Mouse (Mus musculus) left cerebral cortex, postnatal 4 days (tissue): ENCODE measurements around the gene Ppp1r36. TPM values are rescaled to one million over a fixed set of nuclear protein-coding genes. Genes with fewer than 3 reads are reported as not detected.
"Not testable (repeated sequence)": the region's sequence is repeated elsewhere in the genome, so short reads cannot be mapped to it uniquely, and the experiment has no call there.

Source experiments
- DNase-seq: peaks from one replicate; pipeline ENCODE4 v3.0.0-alpha.2; 2022
- intact Hi-C: fragments of 180-260 bp; cut with DNase I; formaldehyde crosslinking; loops from one replicate; pipeline ENCODE4 v1.15.1; 2025
- total RNA-seq, 2 experiments: library from RNA; stranded (reverse); gene quantifications; 2 replicates each; pipeline ENCODE4 v1.2.3; 2021

The Ppp1r36 gene
- total RNA-seq, 2 experiments from 2014 or later, result 0.48 to 0.88 TPM

DNA sequence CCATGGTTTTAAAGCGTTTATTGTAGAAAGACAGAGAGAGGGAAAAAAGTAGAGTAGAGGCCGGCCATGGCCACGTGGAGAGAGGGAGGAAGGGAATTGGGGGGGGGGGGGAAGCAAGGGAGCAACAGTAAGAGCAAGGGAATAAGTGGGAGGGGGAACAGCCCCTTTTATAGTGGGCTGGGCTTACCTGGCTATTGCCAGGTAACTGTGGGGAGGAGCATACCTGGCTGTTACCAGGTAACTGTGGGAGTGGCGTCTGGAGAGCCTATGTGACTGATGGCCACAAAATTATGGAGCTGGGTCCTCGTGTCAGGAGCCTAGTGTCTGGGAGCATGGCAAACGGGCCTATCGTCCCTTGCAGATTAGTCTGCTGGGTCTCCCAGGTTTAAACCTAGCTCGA, 18.2 kb downstream of the Ppp1r36 start:
- DNase-seq, result no peak
- intact Hi-C loops, result no loop called here

DNA sequence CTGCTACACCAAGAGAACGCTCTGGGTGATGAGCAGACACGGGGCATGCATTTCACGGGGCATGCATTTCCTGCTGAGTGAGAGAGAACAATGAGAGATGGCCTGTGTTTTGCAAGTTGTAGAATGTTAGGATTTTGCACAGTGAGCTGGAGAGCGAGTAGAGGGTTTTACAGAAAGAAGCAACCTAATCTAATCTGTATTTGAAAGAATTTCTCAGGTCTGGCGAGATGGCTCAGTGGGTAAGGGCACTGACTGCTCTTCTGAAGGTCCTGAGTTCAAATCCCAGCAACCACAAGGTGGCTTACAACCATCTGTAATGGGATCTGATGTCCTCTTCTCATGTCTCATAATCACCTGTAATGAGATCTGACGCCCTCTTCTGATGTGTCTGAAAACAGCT, 26.1 kb downstream of the Ppp1r36 start:
- DNase-seq, intact Hi-C loops: not testable (repeated sequence)

DNA sequence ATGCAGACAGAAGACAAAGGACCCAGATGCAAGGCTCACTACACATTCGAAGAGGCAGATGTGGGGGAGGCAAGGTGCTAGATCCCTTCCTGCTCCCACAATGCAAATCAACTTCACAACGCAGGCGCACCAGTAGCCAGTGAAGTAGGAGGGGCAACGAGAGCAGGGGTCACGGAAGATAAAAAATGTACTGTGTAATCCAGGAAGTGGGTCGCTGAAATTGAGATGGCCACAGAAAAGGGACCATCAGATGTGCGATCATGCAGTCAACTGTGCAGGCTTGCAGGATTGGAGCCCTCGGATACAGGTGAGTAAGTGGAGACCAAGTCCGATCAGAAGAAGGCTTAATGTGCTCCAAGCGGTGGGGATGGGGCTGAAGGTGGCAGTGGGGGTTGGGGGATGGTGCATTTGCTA, 27.0 kb downstream of the Ppp1r36 start:
- intact Hi-C loops, result no loop called here
- no peak for DNase-seq

DNA sequence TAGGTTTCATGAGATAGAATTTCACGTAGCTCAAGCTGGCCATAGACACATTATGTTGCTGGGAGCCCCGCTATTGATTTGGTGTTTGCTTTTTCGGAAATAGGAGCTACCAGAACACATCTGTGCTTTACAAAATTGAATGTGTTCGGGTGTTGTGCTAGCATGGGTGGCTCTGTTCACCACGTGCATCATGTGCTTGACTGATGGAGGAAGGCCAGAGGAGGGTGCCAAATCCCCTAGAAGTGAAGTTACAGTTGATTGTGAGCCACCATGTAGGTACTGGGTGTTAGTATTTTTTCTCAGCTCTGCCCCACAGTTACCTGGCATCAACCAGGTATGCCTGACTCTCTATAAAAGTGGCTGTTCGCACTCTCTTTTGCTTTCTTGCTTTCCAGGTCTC, 27.5 kb downstream of the Ppp1r36 start:
- intact Hi-C loops, result no loop called here
- DNase-seq, result no peak

DNA sequence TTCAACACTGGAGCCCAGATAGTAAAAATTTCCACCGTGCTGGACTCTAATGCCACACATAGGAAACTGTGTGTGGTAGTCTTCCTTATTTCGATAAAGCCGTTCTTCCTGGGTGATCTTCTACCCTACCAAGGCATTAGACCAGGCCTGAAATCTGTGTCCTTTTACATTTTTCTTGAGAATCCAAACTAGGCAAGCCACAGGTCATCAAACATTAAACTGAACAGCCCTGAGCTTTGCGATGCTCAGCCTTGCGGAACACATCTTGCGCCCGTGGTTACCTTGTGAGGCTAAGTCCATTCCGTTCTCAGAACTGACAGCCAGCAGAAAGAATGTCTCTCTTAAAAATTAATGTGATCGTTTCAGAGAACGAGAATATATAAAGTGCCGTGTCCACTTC, 28.9 kb downstream of the Ppp1r36 start:
- DNase-seq, result no peak
- intact Hi-C loops, result no loop called here

DNA sequence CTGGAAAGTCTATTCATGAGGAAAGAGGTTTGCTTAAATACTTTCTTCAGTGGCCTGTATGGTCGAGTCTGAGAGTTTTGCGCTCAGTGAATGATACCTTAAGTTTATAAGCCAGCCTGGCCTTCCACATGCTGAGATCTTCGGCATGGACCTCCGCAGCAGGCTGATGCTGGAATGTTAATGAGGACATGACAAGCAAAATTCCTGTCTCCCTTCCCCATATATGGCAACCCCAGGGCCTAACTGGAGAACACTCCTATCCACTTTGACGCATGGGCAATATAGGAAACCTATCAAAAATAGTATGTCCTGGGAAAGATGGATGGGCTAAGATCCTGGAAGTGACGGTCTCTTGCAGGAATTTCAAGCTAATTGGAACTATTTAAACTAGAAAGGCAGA, 30.8 kb downstream of the Ppp1r36 start:
- DNase-seq, result no peak
- intact Hi-C loops, result no loop called here

DNA sequence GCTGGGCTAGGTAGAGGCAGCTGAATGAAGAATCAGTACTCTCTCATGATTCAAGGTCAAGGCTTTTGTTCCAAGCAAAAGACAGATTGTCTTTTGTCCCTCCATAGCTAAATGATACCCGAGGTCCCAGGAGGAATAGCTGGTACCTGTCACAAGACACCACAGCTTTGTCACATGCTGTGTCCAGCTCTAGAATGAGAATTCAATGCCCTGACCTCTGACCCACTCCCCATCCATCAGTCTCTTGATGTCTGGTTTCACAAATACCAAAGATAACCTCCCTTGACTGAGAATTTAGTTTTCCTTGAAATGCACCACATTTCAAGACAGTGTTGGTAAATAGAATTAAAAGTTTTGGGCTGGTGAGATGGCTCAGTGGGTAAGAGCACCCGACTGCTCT, 34.9 kb downstream of the Ppp1r36 start:
- DNase-seq, result no peak
- intact Hi-C loops, result no loop called here

DNA sequence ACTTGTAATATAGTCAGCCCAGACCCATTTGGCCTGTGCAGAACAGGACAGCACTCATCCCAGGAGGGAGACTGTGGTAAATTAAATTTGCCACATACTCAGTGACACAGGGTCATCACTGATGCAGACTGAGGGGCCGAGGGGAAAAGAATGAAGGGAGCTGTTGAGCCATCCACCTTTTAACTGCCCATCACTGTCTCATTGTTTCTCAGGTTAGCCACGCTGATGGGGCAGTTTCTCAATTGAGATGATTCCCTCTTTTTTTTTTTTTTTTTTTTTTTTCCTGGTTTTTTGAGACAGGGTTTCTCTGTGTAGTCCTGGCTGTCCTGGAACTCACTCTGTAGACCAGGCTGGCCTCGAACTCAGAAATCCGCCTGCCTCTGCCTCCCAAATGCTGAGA, 41.1 kb downstream of the Ppp1r36 start:
- intact Hi-C loops, DNase-seq: not testable (repeated sequence)

DNA sequence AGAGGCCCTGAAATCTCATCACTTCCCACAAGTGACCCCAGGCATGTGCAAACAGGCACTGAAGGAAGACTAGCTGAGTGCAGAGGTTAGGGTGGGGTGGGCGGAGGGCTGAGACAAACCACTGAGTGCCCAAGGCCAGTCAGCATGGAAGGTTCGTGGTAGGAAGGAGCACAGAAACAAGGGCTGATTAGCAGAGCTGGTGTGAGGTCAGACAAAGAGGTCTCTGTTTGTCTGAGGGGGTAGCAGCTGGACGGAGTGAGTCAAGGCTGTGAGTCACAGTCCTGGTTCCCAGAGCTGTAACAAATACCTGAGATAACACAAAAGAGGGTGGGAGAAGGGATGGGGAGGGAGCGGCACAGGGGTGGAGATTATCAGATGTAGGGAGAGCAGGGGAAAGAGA, 41.7 kb downstream of the Ppp1r36 start:
- DNase-seq, result no peak
- intact Hi-C loops, result no loop called here

DNA sequence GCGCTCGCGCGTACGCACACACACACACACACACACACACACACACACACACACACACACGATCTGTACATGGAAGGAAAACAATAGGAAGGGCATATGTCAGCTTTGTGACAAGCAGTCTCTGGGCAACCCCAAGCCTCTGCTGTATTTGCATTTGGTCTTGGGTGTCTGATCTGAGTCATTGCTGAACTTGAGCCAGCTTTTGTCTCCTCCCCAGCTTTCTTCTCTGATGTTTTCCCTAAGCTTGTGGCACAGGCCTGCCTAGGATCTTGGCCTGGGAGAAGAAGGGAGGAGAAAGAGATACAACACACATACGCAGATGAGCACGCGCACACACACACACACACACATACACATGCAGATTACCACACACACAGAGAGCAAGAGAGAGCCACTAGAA, 46.1 kb downstream of the Ppp1r36 start:
- DNase-seq, result no peak
- intact Hi-C loops, result no loop called here

DNA sequence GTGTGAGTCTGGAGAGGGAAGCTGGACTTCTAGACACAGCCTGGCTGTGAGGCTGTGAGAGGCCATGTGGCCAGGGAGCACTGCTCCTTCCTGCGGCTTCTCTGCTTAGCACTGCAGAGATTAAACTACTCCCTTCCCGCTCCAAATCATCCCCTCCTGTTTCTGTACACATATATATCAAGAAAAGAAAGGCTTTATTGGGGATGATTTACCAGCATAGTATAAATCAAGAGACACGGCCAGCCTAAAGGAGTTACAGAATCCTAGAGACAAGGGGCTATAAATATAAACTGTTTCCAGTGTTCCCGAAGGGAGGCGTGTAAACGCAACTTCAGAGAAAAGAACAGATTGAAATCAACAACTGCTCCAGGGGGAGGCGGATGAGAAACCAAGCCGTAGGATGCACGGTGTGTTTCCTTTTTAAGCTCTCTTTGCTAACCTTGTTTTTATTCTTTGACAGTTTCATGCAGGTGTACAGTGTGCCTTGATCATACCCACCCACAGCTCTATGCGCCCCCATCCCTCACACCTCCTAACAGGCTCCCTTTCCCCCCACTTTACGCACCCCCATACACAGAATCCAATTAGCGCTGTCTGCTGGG, 47.4 kb downstream of the Ppp1r36 start:
- intact Hi-C loops, result no loop called here
- DNase-seq, result no peak

DNA sequence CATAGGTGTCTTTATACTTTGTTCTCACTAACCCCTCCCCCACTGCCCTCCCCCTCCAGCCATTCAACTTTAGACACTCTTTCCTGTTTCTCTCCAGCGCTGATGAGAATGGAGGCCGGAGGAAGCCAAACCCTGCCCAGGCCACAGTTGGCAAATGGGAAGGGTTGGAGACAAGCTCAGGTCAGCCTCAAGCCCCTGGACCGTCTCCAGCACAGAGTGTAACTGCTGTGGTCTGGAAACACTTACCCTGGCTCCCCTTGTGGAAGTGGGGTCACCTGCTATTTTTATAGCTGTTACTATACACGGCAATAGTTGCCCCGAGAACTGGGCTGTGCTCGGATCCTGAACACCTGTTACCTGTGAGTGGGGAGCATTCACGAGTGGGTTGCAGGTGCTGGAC, 49.3 kb downstream of the Ppp1r36 start:
- no peak for DNase-seq
- intact Hi-C loops, result no loop called here

DNA sequence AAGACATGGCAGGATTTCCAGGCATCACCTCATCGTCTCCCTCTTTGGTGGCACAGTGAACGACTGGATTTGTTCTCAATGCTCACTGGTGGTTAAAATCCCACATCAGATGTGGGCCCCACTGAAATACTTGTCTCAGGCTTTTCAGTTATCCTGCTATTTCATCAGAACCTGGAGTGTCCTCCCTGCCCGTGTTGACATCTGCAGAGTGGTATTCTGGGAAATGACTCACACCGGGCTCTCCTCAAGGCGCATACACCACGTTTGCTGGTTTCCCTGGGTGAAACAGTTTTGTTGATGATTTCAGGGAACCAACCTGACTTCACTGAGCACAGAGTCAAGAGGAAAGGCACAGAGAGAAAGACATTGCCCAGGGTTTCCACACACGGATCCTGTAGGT, 49.9 kb downstream of the Ppp1r36 start:
- DNase-seq, result no peak
- intact Hi-C loops, result no loop called here

DNA sequence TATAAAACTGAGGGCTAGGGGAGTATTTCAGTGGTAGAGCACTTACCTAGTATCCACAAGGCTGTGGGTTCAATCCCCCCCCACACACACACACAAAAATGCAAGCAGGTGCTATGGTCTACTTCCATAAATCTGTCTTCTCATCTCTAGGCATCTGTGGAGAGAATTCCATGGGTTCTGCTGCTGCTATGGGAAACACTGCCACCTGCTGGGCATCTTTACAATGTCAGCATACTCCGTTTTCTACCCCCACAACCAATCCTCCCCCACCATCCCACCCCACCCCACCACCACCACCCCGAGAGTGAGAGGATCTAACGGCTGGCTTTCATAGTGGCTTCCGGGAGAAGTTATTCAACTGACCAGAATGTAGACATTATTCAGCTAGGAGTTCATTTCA, 54.7 kb downstream of the Ppp1r36 start:
- intact Hi-C loops, result loop anchor here (10.0 kb wide), 1 partner anchor 107 kb away; the partner anchor contains the start of gene Zbtb25
- DNase-seq, result peak; percentile 77

DNA sequence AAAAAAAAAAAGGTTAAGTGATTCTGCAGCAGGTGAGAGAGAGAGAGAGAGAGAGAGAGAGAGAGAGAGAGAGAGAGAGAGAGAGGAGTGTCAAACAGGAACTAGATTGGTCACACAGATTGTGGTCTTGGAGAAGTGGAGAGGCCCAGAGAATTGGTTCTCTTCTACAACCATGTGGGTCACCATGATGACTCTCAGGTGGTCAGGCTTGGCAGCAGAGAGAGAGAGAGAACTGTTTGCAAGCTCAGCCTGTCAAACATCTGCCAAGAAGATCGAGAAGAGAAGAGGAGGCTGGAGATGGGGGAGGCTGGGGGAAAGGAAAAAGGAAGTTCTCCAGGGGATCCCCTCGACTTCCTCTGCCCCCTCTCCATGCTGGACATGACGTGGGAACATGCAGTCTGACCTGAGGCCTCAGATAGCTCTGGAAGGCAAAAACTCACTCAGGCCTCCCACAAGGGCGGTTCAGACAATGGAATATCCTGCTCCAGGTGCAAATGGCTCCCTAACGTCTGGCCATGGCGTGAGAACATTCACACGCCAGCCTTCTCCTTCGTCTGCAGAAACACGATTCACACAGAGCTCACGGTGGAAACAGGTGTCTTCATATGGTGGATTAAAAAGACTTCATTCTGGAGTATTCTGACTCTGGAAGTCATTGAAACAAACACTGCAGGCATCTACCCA, 56.4 kb downstream of the Ppp1r36 start:
- intact Hi-C loops, result loop anchor here (10.0 kb wide), 1 partner anchor 109 kb away; the partner anchor contains the start of gene Zbtb25
- no peak for DNase-seq

DNA sequence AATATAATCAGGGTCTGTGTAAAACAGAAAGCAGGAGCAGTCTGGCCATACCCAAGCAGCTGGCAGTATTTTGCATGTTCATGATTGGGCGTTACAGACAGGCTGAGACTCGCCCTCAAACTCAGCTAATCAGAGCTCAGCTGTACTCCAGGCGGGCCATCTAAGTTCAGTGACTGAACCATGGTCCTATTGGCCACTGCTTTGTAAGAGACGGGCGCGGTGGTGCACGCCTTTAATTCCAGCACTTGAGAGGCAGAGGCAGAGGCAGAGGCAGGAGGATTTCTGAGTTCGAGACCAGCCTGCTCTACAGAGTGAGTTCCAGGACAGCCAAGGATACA, 56.9 kb downstream of the Ppp1r36 start:
- intact Hi-C loops, result loop anchor here (10.0 kb wide), 1 partner anchor 109 kb away; the partner anchor contains the start of gene Zbtb25

DNA sequence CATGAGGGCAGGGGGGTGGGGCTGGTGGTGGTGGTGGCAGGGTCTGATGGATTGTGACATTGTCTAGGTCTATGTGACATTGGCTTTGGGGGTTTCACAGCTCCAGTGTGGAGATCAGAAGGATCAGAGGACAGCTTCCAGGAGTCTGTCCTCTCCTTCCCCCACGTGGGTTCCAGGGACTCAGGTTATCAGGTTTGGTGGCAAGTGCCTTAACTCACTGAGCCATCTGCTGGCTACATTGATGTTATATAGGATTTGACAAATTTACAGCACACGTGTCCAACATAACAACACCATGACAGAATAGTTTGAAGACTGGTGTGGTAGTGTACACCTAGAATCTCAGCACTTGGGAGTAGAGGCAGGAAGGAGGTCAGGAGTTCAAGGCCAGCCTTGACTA, 57.5 kb downstream of the Ppp1r36 start:
- intact Hi-C loops, result loop anchor here (10.0 kb wide), 1 partner anchor 110 kb away; the partner anchor contains the start of gene Zbtb25
- DNase-seq, result no peak

More for the DNA sequence above, 56.9 kb downstream of the Ppp1r36 start:
- no peak for DNase-seq

DNA sequence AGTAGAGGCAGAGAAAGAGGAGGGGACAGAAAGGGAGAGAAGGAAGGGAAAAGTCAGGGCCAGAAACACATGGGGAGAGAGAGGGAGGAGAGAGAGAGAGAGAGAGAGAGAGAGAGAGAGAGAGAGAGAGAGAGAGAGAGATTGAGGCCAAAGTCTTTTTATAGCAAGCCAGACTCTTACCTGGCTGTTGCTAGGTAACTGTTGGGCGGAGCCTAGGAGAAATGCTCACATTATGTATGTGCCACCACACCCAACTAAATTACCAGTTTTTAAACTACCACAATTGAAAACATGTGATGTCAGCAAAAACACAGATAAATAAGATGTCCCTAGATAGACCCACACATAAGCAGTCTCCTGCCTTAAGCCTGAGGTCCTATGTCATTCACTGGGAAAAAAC, 58.8 kb downstream of the Ppp1r36 start:
- intact Hi-C loops, result loop anchor here (10.0 kb wide), 1 partner anchor 111 kb away; the partner anchor contains the start of gene Zbtb25
- no peak for DNase-seq

DNA sequence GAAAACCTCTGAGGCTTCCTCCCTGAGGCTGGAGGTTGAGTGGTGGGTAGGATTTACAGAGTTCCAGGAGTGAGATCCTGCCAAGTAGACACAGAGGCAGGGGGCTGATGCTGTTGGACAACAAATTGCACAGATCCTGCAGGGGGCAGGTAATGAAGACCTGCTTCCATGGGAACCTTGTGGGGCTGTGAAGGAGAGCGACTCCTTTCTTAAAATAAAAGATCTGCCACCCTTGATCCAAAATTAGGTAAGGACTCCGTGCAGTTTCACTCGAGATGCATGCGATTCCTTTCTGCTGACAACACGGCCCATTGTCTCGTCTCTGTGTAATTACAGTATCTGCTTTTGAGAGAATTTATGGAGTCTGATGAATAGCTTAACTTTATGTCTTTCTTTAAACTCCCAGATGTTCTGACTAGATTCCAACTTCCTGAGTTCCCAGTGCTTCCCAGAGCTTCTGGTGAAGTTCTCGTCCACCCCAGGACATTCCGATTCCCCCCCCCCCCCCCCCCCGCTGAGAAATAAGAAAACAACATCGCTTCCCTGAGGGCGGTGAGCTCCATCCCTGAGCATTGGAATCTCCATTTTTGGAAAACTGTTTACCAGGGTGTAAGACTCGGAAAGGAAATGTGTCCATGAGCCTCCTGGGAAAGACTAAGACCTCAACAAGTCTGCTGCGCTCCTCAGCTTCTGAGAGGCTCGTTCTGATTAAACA, 61.1 kb downstream of the Ppp1r36 start:
- intact Hi-C loops, result loop anchor here (10.0 kb wide), 1 partner anchor 114 kb away; the partner anchor contains the start of gene Zbtb25

DNA sequence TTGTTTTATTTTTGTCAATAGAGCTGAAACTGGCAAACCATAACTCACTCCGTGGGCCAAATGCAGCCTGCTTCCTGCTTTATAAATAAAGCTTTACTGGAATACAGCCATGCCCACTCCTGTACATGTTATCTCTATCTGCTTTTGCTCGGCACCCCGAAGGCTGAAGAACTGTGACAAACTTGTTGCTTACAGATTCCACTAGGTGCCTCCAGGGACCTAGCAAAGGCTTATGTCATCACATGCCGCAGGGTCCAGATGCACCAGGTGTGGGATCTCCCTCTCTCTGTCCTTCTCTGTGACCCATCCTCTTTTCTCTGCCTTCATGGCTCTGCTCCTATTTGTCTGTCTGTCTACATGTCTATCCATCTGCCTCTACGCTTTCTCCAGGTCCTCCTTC, 61.8 kb downstream of the Ppp1r36 start:
- no peak for DNase-seq
- intact Hi-C loops, result loop anchor here (10.0 kb wide), 1 partner anchor 114 kb away; the partner anchor contains the start of gene Zbtb25

More for the DNA sequence above, 61.1 kb downstream of the Ppp1r36 start:
- DNase-seq, result no peak

DNA sequence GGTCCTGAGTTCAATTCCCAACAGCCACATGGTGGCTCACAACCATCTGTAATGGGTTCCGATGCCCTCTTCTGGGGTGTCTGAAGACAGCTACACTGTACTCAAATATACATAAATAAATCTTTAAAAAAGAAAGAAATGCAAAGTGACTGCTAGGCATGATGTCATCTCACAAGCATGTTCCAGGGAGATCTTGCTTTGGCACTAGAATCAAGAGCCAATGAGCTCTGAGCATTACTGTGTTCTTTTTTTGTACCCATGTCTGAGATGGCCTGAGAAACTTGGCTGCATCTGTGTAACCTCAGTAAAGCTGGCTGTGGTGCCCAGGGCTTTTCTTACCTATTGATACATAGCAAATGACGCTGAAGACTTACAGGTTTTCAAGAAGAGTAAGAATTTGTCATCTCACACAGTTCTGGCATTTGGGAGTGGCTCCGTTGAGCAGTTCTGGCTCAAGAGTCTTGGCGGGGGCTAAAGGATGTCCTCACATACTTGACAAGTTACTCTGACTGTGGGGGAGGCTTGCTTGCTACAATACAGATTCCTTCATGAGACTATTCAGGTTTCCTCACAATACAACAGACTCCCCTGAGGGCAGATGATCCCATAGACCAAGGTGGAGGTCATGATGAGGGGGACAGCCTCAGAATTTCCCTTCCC, 62.6 kb downstream of the Ppp1r36 start:
- intact Hi-C loops, result loop anchor here (10.0 kb wide), 1 partner anchor 115 kb away; the partner anchor contains the start of gene Zbtb25
- no peak for DNase-seq
